Mouse (Mus musculus): ENCODE results near the gene Col6a1.

The Col6a1 gene

DNA sequence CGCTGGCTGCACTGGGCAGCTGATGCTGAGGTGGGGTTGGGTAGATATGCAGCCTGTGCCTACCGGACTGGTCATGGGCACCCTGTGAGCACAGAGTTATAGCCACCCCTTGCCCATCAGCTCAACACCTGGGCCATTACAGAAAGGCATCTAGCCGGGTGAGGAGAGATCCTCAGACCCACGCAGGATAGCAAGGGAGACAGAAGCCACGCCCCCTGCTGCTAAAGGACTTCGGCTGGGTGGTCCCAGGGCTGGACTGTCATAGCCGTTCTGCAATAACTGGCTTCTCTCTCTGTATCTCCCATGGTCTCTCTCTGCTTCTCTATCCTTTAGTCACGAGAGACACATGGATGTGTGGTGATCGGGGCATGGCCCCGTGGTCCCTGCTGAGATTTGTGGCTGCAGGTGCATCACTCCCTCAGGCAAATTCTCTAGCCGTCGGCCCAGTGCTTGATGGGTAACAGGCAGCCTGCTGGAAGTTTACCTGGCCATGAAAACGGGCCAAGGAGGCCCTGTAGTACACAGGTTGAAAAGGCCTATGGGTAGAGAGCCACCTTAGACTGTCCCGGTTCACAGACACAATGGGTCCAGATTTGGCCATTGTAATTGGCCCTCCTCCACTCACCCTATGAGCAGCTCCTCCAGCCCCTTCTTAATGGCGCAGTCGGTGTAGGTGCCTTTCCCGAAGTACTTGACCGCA lies 3.1 kb downstream of the Col6a1 start:
- DNase-seq, result no peak

DNA sequence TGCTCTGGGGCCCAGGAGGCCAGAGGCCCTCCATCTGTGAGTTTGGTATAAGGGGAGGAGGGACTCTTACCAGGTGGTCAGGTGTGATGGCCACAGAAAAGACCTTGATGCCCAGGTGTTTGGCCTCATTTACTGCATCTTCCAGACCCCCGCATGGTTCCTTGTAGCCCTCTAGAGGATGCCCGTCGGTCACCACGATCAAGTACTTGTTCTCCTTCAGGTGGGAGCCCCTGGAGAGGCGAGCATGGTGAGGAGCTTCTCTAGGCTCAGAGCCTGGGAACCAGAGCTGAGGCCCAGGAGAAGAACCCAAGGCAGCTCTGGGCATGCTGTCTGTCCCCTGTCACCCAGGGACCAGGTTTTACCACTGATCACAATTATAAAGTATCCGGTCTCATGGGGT lies 4.2 kb downstream of the Col6a1 start:
- DNase-seq, result no peak

DNA sequence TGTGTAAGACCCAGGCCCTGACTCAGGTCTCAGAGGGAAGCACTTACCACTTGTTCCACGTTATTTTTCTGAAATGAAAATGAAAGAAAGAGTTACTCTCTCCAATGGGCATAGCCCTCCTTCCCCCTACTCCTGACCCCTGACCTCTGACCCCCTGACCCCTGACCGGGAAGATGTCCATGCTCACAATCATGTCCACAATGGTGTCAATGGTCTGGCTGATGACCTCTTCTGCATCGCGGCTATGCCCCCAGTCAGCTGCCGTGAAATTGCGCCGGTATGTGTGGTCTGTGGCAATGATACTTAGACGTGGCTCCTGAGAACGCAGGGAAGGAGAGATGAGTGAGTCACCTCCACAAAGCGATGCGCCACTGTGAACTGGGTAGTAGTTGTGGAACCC lies 4.8 kb downstream of the Col6a1 start:
- no peak for DNase-seq

DNA sequence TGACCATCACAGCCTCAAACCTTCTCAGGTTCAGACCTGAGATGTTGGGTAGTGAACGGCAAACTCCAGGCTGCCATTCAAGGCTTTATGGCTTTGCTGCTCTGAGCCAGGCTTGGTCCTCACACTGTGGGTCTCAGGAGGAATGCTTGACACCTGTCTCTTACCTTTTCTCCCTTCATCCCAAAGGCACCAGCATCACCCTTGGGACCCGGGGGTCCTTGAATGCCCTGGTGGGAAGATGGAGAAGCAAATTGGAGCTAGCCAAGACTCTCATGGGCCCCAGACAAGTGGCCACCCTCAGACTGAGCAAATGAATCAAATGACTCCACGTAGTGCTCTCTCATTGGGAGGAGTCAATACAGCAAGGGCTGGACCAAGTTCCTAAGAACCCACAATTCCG lies 8.3 kb downstream of the Col6a1 start:
- no peak for DNase-seq

DNA sequence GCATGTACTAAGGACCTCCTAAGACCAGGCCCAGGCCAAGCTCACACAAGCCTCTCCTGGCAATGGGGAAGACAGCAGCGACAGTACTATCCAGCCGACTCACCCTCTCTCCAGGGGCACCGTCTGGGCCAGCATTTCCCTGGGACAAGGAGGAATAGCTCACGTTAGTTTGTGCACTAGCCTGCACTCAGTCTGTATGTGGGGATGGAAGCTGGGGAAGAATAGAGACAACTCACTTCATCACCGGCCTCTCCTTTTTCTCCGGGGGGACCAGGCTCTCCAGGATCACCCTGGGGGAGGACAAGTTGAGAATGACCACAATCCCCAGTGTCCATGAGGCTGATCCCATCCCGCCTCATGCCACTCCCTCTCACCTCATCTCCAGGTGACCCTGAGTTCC lies 8.9 kb downstream of the Col6a1 start:
- DNase-seq, result no peak

DNA sequence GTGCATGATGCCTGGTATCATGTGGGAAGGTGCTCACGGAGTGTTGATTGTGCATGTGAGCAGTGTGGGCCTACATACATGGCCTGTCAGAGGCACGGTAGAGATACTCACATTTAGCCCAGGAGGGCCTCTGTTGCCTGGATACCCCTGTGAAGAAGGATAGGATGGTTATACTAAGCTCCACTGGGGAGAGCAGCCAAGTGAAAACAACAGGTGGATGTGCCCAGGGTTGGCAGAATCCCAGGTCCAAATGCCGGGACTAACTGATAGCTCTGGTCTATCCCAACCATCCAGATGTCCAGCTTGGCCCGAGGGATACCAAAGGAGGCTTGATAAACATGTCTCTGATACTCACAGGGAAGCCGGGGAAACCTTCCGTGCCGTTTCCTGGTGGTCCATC lies 11.7 kb downstream of the Col6a1 start:
- no peak for DNase-seq

DNA sequence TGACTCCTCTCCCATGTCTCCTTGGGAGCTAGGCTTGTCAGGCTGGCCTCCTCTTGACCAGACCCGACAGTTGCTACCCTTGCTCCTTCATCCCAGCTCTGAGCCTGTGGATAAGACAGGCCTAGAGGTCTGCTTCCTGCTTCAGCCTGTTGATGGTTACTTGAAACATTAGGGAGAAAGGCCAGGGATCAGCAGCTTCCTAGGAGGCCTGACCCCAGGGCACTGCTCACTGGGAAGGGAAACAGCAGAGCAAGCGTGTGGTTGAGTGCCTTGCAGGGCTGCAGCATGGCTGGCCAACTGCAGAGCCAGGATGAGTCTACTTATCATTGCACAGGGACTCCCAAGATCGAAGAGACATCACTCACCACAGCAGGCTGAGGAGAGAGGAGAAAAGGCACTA lies 13.5 kb downstream of the Col6a1 start:
- no peak for DNase-seq

DNA sequence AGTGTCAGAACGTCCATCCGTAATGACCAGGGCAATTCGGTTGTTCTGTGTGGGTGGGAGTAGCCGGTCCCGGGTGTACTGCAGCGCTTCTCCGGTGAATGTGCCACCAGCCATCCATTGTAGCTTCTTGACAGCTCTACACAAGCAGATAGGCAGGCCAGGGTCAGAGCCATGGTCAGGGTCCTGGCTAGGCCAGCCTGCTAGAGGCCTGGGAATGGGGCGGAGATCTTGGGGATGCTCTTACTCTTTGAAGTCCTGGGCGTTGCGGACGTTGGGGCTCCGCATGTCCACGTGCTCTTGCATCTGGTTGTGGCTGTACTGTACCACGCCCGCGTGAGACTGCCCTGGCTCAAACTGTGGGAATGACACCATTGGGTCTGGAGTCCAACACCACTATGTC lies 14.6 kb downstream of the Col6a1 start:
- DNase-seq, result no peak

DNA sequence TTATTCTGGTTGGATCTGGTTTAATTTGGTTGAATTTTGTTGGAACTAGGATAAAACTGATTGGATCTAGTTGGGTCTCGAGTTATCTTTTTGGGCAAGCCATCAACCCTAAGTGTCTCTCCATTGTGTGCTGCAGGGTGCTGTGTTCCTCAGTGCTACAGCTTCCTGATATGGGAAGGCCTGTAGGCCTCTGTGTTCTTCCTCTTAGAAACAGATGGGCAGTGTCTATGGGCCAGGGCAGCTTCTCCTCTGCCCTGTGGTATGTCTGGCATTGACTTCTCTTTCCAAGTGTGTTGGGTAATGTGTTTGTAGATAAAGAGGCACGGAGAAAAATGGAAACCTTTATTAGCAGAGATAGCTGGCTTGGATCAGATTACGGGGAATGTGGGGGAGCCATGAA lies 17.5 kb downstream of the Col6a1 start:
- DNase-seq, result no peak

DNA sequence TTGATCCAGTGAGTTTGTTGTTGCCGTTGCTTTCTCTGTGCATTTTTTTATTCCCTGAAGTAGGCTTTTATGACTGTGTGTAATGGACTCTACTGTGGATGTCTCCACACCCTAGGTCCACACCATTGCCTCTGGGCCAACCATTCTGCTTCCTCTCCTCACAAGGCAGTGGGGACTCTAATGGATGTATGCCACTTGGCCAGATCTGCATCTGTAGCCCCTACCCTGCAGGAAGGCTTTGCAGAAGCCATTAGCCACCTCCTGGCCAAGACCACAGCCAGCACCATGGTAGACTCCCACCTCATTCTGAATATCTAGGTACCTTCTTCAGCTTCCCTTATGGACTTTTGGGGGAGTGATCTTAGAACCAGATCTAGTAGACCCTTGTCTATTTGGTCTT lies 18.4 kb downstream of the Col6a1 start:
- DNase-seq, result no peak

DNA sequence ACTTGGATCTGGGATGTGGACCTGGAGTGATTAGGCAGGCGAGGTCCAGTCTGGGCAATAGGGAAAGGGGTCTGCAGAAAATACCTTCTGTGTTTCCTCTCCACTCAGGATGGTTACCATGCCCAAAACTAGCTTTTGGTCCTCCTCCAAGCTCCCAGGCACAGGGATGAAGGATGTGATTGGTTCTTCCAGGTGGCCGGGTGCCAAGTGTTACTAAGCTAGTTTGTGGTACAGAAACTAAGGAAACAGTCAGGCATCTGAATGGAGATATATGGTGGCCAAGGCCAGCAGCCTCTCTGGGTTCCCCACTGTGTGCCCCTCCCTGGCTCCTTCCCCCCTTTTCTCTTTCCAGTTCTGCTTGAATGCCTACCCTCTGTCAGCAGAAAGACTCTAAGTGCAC lies 19.0 kb downstream of the Col6a1 start:
- no peak for DNase-seq

DNA sequence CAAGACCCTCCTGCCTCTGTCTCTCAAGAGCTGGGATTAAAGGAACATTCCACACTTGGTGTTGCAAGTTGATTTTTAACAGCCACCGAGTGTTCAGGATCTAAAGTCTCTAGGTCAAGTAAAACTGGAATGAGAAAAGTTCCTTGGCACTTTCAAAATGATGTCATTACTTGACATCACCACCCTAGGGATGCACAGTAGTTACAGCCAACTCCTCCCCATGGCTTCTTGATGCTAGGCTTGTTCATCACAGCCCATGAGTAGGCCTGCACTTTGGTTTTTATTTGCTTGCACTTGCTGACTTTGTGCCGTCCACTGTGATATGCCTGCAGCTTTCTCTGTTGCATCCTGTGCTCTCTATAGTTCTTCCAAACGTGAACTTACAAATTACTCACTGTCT lies 21.6 kb downstream of the Col6a1 start:
- no peak for DNase-seq

DNA sequence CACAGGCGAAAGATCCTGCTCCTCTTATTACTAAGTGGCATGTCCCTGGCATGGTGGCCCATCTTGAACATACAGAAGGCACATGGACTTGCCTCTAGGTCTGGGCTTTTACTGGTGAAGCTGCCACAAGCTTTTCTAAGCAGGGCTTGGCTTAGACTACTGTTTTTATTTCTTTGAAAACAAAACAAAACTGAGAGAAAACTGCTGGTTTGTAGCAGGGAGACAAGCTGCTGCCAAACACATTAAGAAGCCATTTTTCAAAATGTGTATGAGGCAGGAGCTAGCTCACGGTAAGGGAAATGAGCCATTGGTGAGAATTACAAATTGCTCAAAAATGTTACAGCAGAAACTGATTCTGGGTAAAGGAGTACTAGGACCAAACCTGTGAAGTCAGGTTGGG lies 24.5 kb downstream of the Col6a1 start:
- DNase-seq, result no peak

DNA sequence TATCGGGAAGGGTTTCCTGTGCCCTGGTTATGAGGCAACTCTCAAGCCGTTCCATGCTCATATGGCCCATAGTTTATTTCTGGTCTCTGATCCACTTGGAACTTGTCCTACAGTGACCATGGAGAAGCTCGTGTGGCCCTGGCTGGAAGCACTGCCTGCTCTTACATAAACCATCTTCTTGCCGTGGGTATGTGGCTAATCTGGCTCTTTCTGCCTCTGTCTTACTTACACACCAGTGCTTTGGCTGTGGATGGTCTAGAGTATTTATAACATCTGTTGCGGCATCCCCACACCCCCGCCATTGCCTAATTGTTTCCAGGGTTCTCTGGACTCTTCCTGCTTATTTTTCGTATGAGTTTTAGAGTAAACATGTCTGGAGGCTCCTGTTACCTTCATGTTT lies 26.2 kb downstream of the Col6a1 start:
- DNase-seq, result peak; percentile 33

DNA sequence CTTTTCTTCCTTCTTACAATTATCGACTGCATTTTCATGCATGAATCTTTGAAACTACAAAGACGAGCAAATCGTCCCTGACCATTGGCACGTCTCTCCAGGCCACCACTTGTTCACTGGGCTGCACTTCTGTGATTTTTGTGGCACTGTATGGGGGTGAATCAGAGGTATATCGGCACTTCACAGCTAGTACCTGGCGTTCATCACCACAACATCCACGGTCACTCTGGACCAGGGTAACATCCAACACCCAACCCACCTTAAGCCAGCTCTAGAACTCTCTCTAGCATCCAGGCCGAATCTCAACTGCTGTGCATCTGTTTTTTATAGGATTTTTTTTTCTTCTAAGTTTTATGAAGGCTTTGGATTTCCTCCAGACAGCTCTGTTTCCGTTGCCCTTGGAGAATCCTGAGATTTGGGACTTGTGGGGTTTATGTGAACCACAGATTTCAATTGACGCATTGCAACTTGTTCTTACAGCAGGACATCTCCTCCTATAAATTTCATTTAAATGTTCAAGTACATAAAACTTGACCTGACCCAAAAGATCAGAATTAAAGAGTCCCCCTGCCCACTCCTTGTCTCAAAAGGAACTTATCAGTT lies 30.6 kb downstream of the Col6a1 start:
- no peak for DNase-seq

DNA sequence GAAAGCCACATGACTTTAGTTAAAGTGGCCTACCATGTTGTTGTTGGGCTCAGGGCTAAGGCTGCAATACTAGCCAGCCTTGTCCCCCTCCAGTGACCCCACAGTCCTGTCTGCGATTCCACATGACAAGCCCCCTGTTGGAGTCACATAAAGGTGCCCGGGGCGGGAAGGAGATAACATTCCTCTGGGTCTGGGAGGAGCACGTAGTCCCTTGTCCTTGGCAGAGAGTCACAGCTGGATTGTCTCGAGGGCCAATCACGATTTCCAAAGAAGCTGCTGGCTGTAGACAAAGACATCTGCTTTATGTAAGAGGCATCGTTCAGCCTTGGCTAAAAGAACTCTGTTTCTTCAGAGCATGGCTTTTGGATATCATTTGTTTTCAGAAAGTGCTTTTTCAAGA lies 31.2 kb downstream of the Col6a1 start:
- peak; percentile 47 for DNase-seq

DNA sequence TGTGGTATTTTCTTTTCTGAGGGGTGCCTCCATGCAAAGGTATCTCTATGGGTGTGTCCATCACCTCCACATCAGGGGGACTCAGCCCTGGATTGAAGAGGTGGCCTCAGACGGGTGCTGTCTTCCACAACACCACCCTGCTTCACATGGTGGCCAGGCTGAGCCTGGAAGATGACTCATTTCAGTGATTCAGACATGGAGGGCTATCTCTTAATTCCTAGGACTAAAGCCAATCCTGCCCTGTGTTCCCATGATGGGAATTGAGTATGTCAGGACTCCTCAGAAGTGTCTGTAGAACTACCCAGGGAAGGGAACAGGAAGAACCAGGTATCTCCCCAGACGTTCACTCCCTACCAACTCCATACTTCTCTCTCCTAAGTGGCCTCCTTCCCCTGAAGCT lies 32.5 kb downstream of the Col6a1 start:
- DNase-seq, result no peak

DNA sequence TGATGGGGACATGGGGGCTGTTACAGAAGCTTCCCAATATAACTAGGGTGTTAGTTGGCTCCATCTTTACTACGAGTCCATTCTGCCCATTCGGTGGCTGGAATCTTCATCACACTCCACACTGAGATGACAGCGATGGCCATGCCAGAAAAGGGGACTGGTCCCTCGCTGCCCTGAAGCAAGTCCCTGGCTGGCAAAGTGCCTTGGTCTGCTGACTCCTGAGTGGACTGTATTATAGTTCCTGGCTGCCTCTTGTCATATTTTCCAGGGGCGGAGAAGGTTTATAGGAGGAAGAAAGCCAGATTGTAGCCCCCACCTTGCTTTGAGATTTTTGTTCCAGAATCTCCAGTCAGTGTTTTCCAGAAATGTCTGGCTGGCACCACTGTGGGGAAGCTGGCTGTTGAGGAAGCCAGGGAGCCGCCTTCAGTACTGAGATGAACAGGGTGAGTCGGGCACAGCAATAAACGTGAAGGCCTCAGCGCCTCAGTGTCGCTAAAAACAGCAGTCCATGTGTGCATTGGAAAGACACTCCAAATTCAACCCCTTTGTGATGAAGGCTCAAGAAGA lies 40.4 kb downstream of the Col6a1 start:
- peak; percentile 35 for DNase-seq

DNA sequence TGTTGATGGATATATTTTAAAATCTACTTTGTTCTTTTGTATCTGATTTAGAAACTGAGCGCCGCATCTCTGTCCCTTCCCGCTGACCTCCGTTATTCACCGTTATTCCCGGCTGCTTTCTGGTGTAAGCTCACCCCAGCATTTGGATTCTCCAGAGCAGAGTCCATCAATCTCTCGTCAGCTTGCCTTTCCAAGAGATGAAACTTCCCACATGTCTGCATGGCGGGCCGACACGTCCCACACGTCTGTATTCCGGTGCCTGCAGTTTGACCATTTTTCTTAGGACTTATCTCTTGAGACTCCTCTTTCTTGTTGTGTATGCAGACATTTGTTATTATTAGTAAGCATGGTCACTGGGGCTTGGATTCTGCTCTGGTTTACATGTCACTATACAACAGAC lies 42.0 kb downstream of the Col6a1 start:
- peak; percentile 50 for DNase-seq

DNA sequence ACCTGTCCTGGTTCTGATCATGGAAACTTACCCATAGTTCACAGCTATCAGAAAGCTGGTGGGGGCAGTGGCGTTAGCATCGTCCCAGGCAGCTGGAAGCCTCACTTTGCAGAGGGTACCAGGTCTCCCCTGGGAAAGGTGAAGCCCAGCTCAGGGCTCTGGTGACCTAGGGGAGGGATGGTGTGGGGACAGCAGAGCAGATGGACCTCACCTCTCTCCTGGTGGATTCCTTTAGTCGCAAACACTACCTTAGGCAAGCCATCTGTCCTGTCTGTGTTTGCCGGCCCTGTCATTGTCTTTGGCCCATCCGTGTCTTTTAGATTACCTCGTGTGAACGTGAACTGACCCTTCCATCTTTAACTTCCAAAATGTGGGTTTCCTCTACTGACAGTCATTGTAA lies 42.5 kb downstream of the Col6a1 start:
- no peak for DNase-seq

DNA sequence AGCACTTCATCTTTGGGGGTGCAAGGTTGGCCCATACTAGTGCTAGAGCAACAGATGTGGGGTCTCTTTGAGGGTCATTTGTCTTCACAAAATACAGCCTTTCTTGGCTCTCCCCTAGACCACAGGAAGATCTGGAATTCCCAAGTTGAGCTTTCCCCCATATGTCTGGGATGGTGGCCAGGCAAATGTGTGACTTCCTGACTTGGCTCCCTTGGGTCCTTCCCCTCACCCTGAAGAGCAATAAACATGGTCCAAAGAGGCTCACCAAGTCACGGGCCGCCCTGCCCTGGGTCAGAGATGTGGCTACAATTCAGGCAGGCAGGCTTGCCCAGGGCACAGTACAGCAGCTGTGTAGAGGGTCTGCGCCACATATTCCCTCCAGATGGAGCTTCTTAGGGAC lies 44.1 kb downstream of the Col6a1 start:
- DNase-seq, result peak; percentile 36

DNA sequence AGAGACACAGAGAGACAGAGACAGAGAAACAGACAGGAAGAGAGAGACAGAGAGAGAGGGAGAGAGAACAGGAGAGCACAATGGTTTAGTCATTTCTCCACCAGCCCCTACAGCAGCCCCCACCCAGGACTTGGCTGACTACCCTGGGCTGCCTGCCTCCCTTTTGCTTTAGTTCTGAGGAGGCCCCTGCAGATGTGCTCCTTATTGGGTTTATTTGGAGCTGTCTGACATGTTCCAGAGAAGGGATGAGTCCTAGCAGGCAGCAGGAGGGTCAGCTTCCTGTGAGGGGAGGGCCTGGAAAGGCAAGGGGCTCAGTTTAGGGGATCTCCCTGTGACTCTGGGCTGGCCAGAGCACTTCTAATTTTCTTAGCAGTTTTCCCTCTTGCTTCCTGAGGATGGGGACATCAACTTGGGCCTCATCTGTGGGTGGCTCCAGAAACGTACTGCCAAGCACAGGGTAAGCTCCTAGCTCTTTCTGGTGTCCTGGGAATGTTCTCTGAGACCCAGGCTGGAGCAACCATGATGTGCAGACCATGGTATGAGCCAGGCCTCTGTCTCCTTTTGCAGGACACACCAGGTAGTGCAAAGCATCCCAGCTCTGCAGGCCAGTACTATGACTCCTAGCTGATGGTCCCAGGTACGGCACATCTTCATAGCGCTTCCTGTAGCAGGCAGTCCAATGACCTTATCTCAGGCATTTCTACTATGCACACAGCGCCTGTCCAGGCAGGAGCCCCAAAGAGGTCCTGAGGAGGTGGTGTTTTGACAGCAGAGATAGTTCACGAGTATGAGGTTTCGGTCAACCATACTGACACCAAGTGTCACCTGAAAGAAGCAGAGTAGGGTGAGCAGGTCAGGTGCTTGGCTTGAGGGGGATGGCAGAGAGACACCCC lies 45.0 kb downstream of the Col6a1 start:
- DNase-seq, result no peak

DNA sequence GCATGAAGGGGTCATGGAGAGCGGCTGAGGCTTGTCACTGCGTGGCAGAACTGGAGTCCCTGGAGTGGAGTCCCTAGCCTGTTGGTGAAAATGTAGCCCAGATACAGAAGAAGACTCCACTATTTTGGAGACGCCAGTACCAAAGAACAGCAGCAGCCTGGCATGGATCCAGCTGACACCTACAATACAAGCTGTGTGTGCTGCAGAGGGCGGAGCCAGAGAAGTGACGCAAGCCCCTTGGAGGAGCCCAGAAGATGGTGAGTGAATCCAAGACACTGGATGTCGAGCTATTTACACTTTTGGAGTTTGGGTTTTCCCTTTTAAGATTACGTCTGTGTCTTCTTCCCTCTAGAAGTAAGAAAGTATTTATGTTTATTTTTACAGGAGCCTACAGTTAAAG lies 47.8 kb downstream of the Col6a1 start:
- DNase-seq, result peak; percentile 87

DNA sequence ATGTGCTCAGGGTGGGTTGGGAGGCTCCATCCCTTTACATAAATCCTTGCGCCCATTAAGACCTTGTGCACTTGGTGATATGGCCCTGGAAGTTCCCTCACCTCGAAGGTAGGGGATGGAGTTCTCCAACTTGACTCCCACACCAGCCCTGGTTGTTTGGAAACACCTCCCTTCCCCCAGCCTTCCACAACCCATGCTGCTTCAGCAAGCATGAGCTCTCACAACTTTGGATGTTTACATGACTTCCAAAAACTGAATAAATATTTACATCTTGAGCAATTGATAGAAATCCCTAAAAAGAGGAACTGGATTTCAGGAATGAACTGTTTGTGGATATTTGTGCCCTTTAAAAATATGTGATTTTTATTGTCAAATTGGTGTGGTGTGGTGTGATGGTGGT lies 50.7 kb downstream of the Col6a1 start:
- peak; percentile 55 for DNase-seq
